Mouse (Mus musculus) stomach, postnatal 0 days (tissue): Measurements from ENCODE around the gene Rtp1.

Experiments
- CTCF ChIP-seq: IDR thresholded peaks from 2 replicates; pipeline ENCODE4 v1.5.1; 2016; ENCODE audit warnings: antibody characterized with exemption, low read depth, mild to moderate bottlenecking, moderate library complexity
- EP300 ChIP-seq: optimal IDR thresholded peaks from 2 replicates; pipeline ENCODE3; 2016; ENCODE audit warnings: antibody characterized with exemption

DNA sequence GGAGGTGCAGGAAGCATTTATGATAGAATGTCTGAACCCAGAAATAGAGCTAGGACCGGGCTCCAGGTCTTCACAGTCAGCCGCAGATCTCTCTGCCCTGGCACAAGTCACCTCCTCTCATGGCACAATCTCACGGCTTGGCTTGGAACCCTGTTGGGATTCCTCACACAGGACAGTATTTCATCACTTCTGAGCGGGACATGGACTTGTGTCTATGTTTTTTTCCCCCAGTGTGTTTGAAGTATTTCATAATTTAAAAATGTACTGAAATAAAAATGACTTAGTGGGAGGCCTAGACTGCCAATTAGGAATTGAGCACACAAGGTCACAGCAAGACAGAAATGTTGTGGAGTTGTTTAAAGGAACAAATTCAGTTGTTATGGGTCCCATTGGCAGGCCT lies 15.3 kb downstream of the Rtp1 start:
- TF ChIP-seq CTCF (no peak), EP300 (no peak)
